Mouse (Mus musculus): ENCODE measurements around the gene Emsy.

GRCm38 (mm10) chr7:98548839-98549238, 107.7 kb downstream of the Emsy start:
- TF ChIP-seq GATA1 (IDR thresholded peaks at IDR 0.05; ENCODE audit: borderline replicate concordance, low read length), result no peak
- TF ChIP-seq FLI1 (IDR thresholded peaks at IDR 0.05; ENCODE audit: low read length), result no peak

Data from megakaryocyte, embryonic 14.5 days (primary cell).